Mouse (Mus musculus) lung, adult 18-20 months (tissue): ENCODE data around the gene Sobp.

Experiments
- DNase-seq, 2 experiments: peaks; one replicate each; pipeline ENCODE4 v3.0.0; 2022; ENCODE audit warnings: mixed read lengths in 2 of 2

Gene Sobp

DNA sequence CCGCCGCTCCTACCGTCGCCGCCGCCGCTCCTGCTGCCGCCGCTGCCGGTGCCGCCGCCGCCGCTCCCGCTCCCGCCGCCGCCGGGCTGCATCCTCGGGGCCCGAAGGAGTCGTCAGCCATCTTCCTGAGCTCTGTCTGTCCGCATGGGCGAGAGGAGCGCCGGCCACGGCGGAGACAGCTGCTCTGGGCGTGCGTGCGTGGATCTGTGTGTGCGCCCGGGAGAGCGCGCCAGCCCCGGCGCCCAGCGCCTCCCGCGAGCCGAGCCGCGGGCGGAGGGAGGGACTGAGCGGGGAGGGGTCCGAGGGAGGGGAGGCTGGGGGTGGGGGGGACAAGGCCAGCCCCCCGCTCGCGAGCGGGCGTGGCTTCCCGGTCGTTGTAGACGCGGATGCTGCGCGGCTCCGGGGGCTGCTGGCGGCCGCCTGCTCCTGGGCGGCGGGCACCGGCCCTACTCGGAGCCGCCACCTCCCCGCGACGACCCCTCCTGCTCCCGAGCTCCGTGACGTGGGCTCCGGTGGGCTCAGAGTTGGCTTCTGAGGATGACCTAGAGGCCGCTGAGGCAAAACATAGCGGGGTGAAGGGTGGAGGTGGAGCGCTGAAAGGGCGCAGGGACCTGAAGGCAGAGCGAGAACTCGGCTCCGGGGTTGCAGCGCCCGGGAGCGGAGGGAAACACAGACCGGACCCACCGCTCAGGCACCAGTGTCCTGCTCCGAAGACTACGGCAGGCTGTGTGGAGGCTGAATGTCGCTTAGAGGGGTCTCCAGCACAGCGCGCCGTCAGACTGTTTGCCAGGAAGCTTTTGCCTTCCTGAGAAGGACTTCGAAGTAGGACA is at the start of gene Sobp, which contains the start of gene 9030612E09Rik:
Gene Sobp, minus strand, starts transcription at position 205 of the 830 bp plus-strand sequence.
Gene 9030612E09Rik, plus strand, starts transcription at position 379 of the 830 bp plus-strand sequence.
- DNase-seq, result no peak

DNA sequence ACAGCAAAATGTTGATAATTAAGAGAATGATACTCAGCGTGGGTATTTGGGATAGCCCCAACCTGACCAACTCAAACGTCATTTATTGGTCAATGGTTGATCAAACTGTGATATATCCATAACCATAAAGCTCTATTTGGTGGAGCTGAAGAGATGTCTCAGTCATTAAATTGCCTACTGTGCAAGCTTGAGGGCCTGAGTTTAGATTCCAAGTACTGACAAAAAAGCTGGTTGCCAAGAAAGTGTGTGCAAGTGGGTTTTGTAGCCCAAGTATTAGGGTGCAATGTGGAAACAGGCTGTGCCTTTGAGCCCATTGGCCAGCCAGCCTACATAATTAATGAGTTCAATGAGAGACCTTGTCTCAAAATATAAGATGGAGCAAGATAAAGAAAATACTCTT is 49.1 kb upstream of the Sobp start:
- DNase-seq, result no peak

DNA sequence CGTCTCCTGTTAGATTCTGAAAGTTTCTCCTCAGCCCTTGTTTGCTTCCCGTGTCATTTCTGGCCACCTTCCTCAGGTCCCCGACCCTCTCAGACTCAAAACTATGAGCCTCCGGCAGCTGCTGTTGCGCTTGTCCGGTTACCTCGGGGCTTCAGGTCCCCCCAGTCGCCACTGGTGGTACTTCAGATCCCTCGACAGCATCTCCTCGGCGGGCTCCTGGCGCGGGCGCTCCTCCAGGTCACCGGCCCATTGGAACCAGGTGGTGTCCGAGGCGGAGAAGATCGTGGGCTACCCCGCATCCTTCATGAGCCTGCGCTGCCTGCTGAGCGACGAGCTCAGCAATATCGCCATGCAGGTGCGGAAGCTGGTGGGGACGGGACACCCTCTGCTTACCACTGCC is 47.3 kb upstream of the Sobp start:
- DNase-seq, result peak; percentile 22 to 27

DNA sequence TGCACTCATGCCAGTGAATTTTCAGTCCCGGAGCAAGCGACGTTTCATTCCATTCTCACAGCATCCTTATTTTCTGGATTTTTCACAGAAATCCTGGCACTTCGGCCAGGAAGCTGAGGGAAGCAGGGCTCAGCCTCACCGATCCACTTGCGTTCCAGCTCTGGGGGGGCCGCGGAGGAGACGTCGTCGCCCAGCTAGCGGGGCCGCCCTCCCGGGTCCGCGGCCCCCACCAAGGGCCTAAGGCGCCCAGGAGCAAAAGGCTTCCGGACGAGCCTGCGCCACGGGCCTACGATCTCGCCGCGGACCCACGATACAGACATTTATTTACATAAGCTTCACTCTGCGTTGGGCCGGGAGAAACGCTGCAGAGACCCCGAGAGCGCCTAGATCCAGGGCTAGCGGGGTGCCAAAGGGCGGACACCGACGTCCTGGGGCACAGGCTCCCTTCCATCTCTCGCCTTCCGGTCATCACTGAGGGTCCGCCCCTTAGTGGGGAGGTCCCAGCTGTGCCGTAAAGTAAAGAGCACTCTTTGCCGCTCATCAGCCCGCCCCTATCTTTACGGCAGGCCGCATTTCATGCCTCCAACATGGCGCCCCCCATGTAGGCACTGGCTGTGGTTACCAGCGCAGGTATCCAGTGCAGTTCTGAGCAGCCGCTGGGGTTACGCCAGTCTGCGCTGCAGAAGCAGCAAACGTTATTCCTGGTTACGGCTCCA is 46.7 kb upstream of the Sobp start, which contains the start of gene Pdss2:
Gene Pdss2, plus strand, starts transcription at position 577 of the 716 bp plus-strand sequence.
- peak; percentile 96 to 98 for DNase-seq

DNA sequence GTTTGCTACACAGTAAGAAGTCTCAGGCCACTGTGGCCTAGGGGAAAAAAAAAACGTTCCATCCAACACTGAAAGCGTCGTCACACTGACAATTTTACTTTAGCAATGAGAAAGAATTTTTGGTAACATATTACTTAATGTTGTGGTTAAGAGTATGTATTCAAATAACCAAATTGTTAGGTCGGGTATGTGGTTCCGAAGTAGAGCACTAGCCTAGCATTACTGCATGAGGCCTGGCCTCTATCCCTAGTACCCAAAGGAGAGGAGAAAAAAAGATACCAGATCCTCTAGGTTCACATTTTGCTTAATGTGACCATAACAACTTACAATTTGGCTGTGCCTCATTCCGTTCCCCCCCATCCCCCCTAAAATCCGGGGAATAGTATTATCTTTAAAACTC is 46.1 kb upstream of the Sobp start:
- DNase-seq, result no peak

DNA sequence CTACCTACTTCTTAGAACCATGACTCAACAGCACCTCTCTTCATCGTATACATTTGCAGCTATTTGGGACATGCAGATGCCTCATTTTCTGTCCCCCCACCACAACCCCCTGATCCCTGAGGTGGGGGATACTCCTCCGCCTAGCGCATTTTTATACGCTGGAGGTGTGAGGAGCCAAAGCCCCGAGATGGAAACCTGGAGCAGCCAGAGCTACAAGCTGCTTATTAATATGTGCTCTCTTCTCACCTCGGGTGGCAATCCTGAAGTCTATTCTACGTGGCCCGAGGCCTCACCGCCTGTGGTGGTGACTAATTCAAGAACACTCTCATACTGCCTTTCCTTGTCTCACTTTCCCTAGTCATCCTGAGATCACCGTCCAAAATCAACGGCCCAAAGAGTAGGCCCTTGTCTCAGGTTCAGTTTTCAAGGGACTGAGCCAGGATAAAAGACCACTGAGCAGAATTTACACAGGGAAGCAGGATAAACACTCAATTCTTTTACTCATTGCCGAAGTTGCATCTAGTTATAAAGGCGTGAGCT is 43.1 kb upstream of the Sobp start:
- no peak for DNase-seq

DNA sequence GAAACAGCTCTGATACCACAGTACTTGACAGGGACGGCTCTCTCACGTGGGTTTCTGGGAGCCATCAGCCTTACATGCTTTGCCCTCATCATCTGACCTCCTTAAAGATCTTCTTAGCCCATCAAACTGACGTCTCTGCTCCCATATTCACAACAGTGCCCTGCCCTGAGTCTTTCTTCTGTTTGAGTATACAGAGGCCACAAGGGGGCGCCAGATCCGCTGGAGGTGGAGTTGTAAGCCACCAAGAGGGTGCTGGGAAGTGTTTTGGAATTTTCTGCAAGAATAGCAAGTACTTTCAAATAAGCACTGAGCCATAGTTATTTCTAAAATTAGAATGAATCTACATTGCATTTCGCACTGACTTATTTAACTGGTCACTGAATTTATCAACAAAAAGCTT is 37.5 kb upstream of the Sobp start:
- DNase-seq, result peak; percentile 12 to 25

DNA sequence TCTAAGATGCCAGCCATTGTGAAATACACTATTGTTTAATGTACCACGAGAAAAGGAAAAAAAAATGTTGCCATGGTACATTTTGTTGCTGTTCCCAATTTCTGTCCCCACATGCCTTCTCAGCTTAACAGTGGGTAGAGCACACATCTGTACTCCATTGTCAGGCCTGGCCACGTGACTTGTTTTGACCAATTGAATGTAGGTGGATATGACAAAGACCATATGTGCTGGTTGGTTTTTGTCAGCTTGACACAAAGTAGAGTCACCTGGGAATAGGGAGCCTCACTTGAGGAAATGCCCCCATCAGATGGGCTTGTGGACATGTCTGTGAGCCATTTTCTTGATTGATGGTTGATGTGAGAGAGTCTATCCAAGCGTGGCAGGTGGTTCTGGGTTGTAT is 29.5 kb upstream of the Sobp start:
- DNase-seq, result no peak

DNA sequence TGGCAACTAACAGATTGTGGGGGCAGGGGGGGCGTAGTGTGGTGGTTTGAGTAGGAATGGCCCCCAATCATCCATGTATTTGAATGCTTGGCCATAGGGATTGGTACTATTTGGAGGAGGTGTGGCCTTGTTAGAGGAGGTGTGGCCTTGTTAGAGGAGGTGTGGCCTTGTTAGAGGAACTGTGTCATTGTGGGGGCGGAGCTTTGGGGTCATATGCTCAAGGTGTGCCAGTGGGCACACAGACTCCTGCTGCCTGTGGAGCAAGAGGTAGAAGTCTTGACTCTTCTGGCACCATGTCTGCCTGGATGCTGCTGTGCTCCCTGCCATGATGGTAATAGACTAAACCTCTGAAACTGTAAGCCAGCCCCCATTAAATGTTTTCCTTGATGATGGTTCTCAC is 25.9 kb upstream of the Sobp start:
- no peak for DNase-seq

DNA sequence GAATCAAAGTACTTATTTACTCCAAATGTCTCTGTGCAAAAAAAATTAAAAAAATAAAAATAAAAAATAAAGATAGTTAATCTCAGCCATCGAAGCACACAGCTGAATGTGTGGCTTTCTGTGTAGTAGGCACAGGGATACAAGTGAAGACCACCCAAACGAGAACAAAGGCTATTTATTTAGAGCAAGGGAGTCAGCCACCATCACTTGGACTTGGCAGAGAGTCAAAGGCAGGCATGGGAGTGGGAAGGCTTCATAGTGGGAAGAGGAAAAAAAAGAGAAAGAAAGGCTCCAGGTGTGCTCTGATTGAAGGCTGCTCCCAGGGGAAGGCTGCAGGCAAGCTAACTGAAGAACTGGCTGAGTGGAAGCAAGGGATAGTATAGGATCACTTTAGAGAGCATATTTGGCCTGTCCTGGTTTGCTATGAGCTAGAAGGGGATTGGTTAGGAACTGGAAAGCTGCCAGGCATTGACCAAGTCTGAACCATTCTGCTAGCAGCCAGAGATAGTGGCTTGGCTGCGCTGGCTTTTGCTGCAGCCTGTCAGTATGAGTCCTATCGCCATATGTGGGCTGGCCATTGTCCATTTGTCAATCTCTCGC is 6.1 kb upstream of the Sobp start:
- no peak for DNase-seq

DNA sequence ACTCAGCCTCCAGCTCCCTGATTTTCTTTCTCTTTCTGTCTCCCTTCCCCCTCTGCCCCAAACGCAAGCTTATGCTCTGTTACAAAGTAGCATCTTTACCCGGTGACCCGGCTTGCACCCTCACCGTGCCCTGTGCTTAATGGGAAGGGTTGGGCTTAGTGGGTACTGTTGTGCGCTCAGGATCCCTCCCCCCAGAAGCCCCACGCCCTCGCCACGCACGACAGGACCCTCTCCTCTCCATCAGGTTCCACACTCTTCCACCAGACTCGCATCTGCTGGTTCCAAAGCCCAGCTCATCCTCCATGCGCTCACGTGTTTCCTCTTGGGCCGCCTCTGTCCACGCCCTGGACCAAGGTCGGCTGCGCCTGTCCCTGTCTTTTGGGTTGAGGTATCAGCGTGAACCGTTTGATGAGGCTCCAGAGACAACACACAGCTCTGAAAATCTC is 849 bp upstream of the Sobp start:
- DNase-seq, result no peak

DNA sequence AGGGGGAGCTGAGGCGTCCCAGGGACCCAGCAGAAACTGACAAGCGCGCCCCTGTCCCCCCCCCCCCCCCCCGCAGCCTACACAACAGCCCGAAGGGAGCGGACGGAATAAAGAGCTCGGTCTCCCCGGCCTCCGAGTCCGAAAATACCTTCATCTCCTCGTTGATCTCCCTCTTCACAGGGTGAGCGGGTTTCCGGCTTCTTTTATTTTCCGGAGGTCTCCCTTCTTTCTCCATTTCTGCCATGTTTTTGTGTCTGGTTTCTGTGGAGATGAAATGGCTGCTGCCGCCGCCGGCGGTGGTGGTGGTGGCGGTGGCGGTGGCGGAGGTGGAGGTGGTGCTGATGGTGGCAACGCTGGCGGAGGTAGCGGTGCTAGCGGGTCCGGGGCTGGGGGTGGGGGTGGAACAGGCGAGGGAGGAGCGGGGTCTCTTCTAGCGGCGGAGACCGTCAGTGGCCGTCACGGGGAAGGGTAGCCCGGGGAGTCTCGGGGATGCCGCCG is 453 bp downstream of the Sobp start:
- DNase-seq, result no peak

DNA sequence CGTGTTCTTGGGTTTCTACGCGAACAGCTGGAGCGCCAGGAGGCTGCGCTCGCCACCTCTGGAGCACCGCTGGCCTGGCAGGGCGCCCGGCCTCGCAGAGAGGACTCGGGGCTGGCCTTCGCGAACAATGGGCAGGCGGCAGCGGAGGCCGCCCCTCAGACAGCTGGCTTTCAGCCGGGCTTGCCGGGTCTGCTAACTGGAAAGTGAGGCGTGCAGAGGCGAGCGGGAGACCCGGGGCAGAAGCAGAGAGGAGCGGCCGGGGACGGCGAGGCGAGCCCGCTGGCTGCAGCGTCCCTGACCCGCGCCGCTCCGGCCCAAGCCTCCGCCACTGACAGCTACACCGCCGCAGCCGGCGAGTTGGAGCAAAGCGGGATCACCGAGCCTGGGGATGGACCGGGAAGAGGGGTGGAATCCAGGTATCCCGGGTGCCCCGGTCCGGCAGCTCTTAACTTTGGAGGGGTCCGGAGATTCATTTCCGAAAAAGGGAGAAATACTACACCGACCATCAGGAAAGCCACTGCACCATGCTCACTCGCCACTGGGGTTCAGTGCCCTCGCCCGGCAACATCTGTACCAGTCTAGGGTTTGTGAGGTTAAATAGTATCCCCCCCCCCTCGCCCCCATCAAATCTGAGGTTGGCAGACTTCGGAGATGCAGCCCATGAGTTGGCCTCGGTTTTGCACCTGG is 1.0 kb downstream of the Sobp start:
- peak; percentile 32 to 39 for DNase-seq

DNA sequence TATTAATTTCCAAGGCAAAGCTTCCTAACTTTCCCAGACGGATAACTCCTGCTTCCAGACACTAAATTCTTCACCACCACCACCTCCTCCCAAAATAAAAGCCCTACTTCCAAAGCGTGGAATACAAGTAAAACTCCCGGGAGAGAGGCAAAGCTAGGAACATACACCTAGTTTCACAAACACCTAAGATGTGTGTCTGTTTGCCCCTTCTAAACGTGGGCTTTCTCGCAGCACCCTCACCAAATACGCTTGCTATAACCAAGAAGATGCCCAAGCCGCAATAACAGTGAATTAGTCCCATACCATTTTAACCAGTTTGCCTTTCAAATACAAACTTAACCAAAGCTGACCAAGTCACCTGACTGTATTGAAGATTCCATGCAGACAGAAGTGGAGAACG is 1.8 kb downstream of the Sobp start:
- DNase-seq, result no peak

DNA sequence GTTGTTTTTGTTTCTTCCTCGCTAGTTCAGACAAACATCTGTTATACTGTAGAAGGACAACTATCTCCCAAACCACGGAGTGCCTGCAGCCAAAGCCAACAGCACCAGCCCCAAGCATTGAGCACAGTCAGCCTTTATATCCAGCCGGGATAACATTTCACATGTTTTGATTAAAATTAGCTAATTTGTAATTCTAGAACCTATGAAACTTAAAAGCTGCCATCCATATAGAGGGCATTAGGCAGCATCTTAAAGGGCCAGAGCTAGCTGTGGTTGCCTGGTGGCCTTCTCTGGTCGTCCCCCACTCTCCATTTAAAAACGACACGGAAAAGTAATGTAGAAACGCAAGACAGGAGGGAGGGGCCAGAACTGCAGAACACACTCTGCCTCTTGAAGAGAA is 2.3 kb downstream of the Sobp start:
- no peak for DNase-seq

DNA sequence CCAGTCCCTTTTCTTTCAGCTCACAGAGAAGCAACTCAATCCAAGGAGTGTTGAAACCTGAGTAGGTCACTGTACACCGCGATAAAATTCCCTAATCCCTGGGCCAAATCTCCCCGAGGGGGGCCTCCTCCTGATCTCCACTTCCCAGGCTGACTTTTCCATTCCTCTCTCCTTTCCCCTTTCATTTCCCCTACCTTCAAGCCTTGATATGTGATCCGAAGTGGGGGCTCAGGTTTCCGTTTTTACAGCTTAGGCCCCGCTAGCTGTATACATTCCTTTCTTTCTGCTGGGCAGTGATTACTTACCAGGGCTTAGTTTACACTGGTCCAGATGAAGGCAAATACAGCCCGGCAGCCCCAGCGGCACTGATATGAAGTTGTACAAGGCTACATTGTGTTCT is 3.2 kb downstream of the Sobp start:
- DNase-seq, result no peak

DNA sequence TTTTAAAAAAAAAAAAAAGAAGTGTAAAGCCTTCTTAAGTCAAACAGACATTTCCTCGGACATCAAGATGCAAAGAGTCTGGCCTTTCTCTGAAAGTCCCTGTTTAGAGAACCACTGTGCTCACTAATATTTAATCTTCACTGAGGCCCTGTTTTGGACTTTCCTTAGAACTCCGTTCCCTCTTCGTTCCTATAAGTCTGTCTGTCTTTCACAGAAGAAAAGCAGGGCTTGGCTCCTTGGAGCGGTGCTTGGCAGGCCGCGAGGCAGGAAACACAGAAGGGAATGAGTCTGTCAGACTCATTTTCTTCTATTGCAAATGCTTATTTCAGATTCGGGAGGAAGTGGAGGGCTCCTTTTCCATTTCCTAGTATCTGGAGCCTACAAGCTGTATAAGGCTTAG is 5.5 kb downstream of the Sobp start:
- DNase-seq, result no peak

DNA sequence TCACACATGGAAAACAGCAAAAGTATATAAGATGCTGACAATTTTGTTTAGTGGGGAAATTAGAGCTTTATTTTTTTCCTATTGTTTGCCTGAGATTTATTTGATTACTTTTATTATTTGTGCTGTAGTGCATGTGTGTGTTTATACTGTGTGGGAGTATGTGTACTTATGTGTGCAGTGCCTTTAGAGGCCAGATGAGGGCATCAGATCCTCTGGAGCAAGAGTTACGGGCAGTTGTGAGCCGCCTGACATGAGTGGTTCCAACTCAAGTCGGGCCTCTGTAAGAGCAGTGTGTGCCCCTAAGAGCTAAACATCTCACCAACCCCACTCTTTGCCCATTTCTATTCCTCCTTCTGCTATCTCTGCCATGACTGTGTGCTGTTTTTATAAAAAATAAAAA is 7.5 kb downstream of the Sobp start:
- DNase-seq, result no peak

DNA sequence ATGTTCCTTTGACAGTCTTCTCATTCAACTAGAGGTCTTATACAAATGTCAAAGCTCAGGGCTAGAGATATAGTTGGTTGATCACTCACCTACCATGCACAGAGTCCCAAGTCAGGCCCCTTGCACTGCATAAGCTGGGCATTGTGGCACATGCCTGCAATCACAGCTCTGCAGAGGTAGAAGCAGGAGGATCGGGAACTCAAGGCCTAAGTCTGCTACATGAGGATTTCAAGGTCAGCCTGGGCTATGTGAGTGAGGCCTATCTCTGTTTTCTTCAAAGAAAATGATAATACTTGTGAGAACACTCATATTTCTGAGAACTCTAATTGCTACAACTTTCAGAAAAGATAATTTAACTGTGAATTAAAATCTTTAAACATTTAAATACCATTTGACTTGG is 8.2 kb downstream of the Sobp start:
- DNase-seq, result no peak

DNA sequence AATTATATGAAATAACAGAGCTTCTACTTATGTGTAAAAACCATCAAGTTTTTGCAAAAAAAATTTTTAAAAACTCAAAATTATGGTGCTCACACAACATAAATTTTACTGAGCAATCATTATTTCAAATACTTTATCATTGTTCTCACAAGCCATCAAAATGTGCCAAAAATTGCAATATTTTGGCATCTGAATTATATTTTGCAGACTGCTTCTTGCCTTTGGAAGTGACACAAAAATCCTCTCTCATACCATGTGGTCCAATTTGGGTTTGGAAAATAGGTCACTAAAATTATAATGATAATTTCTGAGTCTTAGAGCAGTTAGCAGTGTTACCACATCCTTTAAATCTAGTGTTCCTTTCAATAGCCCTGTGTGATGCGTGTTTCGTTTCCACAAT is 9.9 kb downstream of the Sobp start:
- no peak for DNase-seq

DNA sequence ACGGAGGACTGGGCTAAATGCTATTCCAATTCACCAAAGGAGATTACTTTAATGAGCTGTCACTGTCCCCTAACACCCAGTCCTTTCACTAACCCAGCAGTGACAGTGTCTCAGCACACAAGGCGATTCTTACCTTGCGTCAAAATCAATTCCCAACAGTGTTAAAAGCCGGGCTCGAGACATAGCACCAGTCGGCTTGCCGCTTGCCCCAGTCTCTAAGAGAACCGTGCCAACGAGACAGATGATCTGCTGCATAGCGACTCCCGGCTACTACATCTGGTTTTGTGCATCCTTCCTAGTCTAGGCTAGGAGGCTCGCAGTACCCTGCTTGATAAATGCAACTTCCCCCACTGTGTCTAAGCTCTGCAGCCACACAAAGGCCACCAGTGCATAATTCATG is 12.0 kb downstream of the Sobp start:
- no peak for DNase-seq

DNA sequence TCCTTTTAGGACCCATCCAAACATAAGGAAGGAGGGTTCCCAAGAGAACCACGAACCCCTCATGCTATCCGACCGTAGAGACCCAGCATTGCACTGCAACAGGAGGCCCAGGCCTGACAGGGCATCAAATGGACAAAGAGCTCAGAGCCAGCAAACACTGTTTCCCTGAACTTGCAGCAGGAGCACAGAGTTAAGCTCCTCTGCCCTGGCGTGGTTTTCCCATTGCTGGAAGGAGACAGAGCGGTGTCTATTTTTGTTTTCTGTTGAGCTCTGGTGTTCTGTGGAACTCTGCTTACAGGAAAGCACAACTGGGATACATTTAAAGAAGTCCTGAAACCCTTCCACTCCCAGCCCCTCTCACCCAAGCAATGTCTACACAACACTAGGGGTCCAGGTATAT is 15.0 kb downstream of the Sobp start:
- DNase-seq, result no peak

DNA sequence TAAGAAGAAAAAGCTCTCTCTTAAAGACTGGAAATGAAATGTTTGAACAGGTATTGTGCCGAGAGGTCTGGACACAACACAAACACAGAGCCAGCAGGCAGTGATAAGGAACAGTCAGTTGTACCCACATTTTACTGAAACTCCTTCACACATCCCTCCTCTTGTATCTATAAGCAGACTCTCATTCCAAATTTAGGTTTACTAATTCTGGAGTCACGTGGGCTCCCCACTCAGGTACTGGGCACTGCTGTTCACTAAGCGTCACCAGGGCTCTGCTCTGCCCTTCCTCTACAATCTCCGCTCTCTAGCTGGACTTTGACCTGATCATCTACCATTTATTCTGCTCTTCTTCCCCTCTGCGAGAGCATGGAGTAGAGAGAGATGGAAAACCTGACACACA is 15.4 kb downstream of the Sobp start:
- no peak for DNase-seq
